Mouse (Mus musculus): Measurements from ENCODE around the gene Phactr3. TPM values are rescaled to one million over a fixed set of nuclear protein-coding genes. Genes with fewer than 3 reads are reported as not detected.

The Phactr3 gene
- polyA plus RNA-seq, 2 experiments: 0.48 to 0.55 TPM

DNA sequence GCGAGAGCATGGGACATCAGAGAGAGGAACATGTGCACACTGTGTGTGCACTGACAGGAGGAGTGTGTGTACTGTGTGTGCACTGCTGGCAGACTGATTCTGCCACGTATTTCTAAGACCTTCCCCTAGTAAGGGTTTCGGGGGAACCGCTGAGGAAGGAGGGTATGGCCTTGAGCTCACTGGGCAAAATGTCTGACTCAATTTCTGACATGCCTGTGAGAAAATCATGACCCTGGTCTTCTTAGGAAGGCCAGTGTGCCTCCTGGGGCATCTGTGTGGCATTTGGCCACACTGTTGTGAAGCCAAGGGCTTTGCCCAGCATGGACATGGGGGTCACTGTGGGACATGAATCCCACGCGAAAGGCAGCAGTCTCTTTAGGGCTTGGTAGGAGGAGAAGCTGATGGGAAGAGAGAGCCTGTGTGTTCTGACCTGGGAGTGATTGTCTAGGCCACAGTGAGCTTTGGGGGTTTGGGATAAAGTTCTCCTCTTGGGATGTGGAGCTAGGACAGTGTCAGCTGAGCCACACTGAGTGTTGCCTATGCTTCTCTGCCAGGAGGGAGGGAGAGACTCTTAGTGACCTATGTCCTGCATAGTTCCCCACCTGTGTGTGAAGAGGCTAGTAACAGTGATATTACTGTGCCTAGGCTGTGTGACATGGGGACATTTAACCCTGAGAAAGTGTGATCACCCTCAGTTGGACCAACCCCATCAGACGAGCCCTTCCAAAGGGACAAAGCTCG, 36.6 kb downstream of the Phactr3 start:
- Histone ChIP-seq H3K4me1 (ENCODE audit: control insufficient read depth, insufficient read depth, low read length) (peaks cover 2% of the 10 kb centered on the region; the same call in 1 of the 2 replicates), H3K9ac (ENCODE audit: low read depth, low read length, severe bottlenecking) (no peak overlapping the region), H3K9me3 (ENCODE audit: control insufficient read depth, low read length) (no peaks in the 10 kb centered on the region), H3K27me3 (ENCODE audit: control insufficient read depth, insufficient read depth, low read length) (no peaks in the 10 kb centered on the region), H3K27ac (replicated peaks; ENCODE audit: low read depth, low read length) (no peak overlapping the region), H3K36me3 (ENCODE audit: control insufficient read depth, insufficient read depth, low read length) (no peaks in the 10 kb centered on the region), H3K4me2 (replicated peaks; ENCODE audit: low read depth, low read length, severe bottlenecking) (no peak overlapping the region), H3K4me3 (replicated peaks; ENCODE audit: low read length) (no peak overlapping the region)
- DNase-seq (ENCODE audit: low spot score) (no peak), ATAC-seq (ENCODE audit: low FRiP score, low read depth) (no peak)
- no peak for TF ChIP-seq POLR2A (IDR thresholded peaks at IDR 0.05; ENCODE audit: borderline replicate concordance, extremely low read depth, insufficient read depth, insufficient read length)
- 77% methylated on average over 8 of the region's 8 CpGs for WGBS

DNA sequence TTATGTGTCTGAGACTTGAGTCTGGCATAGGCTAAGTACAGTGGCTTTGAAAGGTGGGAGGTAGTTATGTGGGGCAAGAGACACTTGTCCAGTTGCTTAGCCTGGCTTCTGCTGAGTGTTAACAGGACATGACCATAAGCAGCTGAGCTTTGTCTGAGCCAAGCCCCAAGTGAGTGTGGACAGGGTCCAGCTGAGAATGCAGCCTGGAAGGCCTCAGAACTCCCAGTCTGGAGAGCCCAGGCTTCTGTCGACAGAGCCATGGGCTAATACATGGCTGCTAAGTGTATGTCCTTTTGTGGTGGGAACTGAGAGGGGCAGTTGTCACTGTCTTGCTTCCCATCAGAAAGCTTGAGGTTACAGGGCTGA, 37.1 kb downstream of the Phactr3 start:
- 82% methylated on average over 1 of the region's 1 CpGs for WGBS
- Histone ChIP-seq H3K9me3 (ENCODE audit: control insufficient read depth, low read length) (no peaks in the 10 kb centered on the region), H3K27ac (replicated peaks; ENCODE audit: low read depth, low read length) (no peak overlapping the region), H3K4me2 (replicated peaks; ENCODE audit: low read depth, low read length, severe bottlenecking) (no peak overlapping the region), H3K27me3 (ENCODE audit: control insufficient read depth, insufficient read depth, low read length) (no peaks in the 10 kb centered on the region), H3K4me1 (ENCODE audit: control insufficient read depth, insufficient read depth, low read length) (peaks cover 2% of the 10 kb centered on the region; the same call in 1 of the 2 replicates), H3K4me3 (replicated peaks; ENCODE audit: low read length) (no peak overlapping the region), H3K36me3 (ENCODE audit: control insufficient read depth, insufficient read depth, low read length) (no peaks in the 10 kb centered on the region), H3K9ac (ENCODE audit: low read depth, low read length, severe bottlenecking) (no peak overlapping the region)
- no peak for TF ChIP-seq POLR2A (IDR thresholded peaks at IDR 0.05; ENCODE audit: borderline replicate concordance, extremely low read depth, insufficient read depth, insufficient read length)
- ATAC-seq (ENCODE audit: low FRiP score, low read depth) (no peak), DNase-seq (ENCODE audit: low spot score) (no peak)

DNA sequence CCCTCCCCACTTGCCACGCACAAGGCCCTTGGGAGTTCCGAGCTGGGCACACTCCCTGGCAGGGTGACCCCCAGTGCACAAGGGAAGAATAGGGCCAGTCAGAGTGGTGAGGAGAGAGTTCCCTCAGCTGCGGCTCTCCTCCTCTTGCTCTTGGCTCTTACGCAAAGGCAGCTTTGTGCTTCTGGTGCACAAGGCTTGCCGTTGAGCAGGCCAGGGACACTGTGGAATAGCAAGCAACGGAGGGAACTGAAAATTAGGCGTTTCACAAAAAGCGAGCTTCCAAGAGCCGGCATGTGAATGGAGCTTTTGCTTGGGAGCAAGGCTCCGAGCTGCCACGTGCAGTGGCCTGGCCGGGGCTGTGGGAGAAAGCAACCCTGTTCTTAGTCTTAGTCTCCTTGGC, 40.2 kb downstream of the Phactr3 start:
- no peak for DNase-seq (ENCODE audit: low spot score)
- TF ChIP-seq POLR2A (IDR thresholded peaks at IDR 0.05; ENCODE audit: borderline replicate concordance, extremely low read depth, insufficient read depth, insufficient read length): no peak
- 0 out of 2 replicates have a peak, but pooled peaks have one; percentile 31 for ATAC-seq (ENCODE audit: low FRiP score, low read depth)
- 86% methylated on average over 12 of the region's 12 CpGs for WGBS
- Histone ChIP-seq H3K4me1 (ENCODE audit: control insufficient read depth, insufficient read depth, low read length) (peaks cover 2% of the 10 kb centered on the region; the same call in 1 of the 2 replicates), H3K27ac (replicated peaks; ENCODE audit: low read depth, low read length) (no peak overlapping the region), H3K9ac (ENCODE audit: low read depth, low read length, severe bottlenecking) (no peak overlapping the region), H3K27me3 (ENCODE audit: control insufficient read depth, insufficient read depth, low read length) (no peaks in the 10 kb centered on the region), H3K36me3 (ENCODE audit: control insufficient read depth, insufficient read depth, low read length) (no peaks in the 10 kb centered on the region), H3K9me3 (ENCODE audit: control insufficient read depth, low read length) (no peaks in the 10 kb centered on the region), H3K4me2 (replicated peaks; ENCODE audit: low read depth, low read length, severe bottlenecking) (no peak overlapping the region), H3K4me3 (replicated peaks; ENCODE audit: low read length) (no peak overlapping the region)

DNA sequence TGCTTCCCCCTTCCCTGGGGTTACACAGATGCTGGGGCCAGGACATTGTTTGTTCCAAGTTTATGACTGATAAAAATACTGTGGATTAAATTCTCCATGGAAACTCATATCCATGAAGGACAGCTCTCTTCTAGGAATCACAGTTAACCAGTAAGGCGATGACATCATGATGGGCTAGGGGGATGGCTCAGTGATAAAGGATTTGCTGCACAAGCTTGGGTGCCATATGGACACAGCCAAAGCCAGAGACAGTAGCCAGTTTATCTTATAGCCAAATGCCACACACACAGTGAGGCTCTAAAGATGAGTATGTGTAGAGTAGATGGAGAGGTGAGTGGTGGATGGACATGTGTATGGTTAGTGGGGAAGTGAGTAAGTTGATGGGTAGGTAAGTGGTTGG, 45.2 kb downstream of the Phactr3 start:
- Histone ChIP-seq H3K9me3 (ENCODE audit: control insufficient read depth, low read length) (no peaks in the 10 kb centered on the region), H3K9ac (ENCODE audit: low read depth, low read length, severe bottlenecking) (no peak overlapping the region), H3K27ac (replicated peaks; ENCODE audit: low read depth, low read length) (no peak overlapping the region), H3K4me3 (replicated peaks; ENCODE audit: low read length) (no peak overlapping the region), H3K4me2 (replicated peaks; ENCODE audit: low read depth, low read length, severe bottlenecking) (no peak overlapping the region), H3K36me3 (ENCODE audit: control insufficient read depth, insufficient read depth, low read length) (no peaks in the 10 kb centered on the region), H3K27me3 (ENCODE audit: control insufficient read depth, insufficient read depth, low read length) (no peaks in the 10 kb centered on the region), H3K4me1 (ENCODE audit: control insufficient read depth, insufficient read depth, low read length) (no peaks in the 10 kb centered on the region)
- TF ChIP-seq POLR2A (IDR thresholded peaks at IDR 0.05; ENCODE audit: borderline replicate concordance, extremely low read depth, insufficient read depth, insufficient read length): no peak
- no peak for DNase-seq (ENCODE audit: low spot score)
- no peak for ATAC-seq (ENCODE audit: low FRiP score, low read depth)
- 88% methylated on average over 1 of the region's 1 CpGs for WGBS

DNA sequence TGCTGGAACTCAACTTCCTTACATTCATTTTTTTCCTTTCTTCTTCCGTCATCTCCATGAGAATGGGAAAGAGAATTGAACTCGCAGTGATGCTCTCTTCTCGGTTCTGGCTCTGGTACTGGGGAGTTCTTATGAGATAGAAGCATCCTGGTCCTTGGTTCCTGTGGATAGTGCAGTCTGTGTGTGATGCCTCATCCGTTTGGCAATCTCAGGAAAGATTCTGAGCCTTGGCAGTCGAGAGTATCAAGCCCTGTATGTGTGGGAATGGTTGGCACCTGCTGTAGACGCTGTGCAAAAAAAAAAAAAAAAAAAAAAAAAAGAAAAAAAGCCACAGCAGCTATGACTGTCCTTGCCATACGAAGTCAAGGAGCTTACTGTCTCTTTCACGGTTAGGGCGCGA, 47.2 kb downstream of the Phactr3 start:
- ATAC-seq (ENCODE audit: low FRiP score, low read depth) (no peak), DNase-seq (ENCODE audit: low spot score) (no peak)
- Histone ChIP-seq H3K4me2 (replicated peaks; ENCODE audit: low read depth, low read length, severe bottlenecking) (no peak overlapping the region), H3K9ac (ENCODE audit: low read depth, low read length, severe bottlenecking) (no peak overlapping the region), H3K27me3 (ENCODE audit: control insufficient read depth, insufficient read depth, low read length) (no peaks in the 10 kb centered on the region), H3K9me3 (ENCODE audit: control insufficient read depth, low read length) (no peaks in the 10 kb centered on the region), H3K27ac (replicated peaks; ENCODE audit: low read depth, low read length) (no peak overlapping the region), H3K36me3 (ENCODE audit: control insufficient read depth, insufficient read depth, low read length) (no peaks in the 10 kb centered on the region), H3K4me1 (ENCODE audit: control insufficient read depth, insufficient read depth, low read length) (no peaks in the 10 kb centered on the region), H3K4me3 (replicated peaks; ENCODE audit: low read length) (no peak overlapping the region)
- 75% methylated on average over 10 of the region's 10 CpGs for WGBS
- TF ChIP-seq POLR2A (IDR thresholded peaks at IDR 0.05; ENCODE audit: borderline replicate concordance, extremely low read depth, insufficient read depth, insufficient read length): no peak
